Comparison of ENCODE assay signal across 26 mouse cellular contexts in genomic region chr17:49668296-49668695, GRCm38 (mm10). TPM values are rescaled to one million over a fixed set of nuclear protein-coding genes. Genes with fewer than 3 reads are reported as not detected.
DNase-seq lines count a peak whose midpoint lies in the region; ATAC-seq lines count a peak whose summit lies in the region.
"Had no signal": no experiment of that assay in that cellular context is flagged by ENCODE, and none has a peak within 500 bp of the region (broad histone marks: within the 10 kb centered on the region; RNA-seq: fewer than 3 reads in every experiment).

No protein-coding gene starts in this region.

- DNase-seq in 3134 (ENCODE audit: extremely low read depth, insufficient read length, low spot score): peak; percentile 47
- DNase-seq in 3T3-L1 (ENCODE audit: low read depth, low spot score): peak; percentile 75
- DNase-seq in Muller cell, postnatal 12 days (ENCODE audit: inconsistent ontology term): peak; percentile 39
- peak; percentile 76 for DNase-seq in NIH3T3 (ENCODE audit: low read depth)
- no peak for DNase-seq in gastrocnemius, adult 18-20 months (ENCODE audit: low spot score)
- no peak for DNase-seq in right cerebral cortex, postnatal 36 days (ENCODE audit: low spot score in 2 of 2)
- DNase-seq in urinary bladder, postnatal 10 days (ENCODE audit: low spot score): no peak
- DNase-seq: adrenal gland, adult 2 months; adrenal gland, adult 8-10 months; adrenal gland, postnatal 10 days; adrenal gland, postnatal 14 days; adrenal gland, postnatal 25 days; adrenal gland, postnatal 36 days; B cell, adult 2 months; cerebellum, adult 11 months; cerebellum, adult 11-12 months; cerebellum, adult 18-20 months; cerebellum, adult 2 months; cerebellum, adult 8-10 months; cerebellum, adult 9-10 months had no signal

- ATAC-seq in erythroblast, adult 5-6 weeks (replicated peaks; ENCODE audit: low FRiP score, poor library complexity, severe bottlenecking): no peak
- ATAC-seq: activated CD4-positive, CD25-positive, alpha-beta regulatory T cell, adult 4 months; CD4-positive, CD25-positive, alpha-beta regulatory T cell, adult 4 months; Patski had no signal

RNA-seq across cellular contexts. Expression of gene Kif6, which starts 53.4 kb away (rescaled TPM):
- not detected for total RNA-seq in gastrocnemius, adult 18-20 months (2021)
- total RNA-seq in erythroblast, adult 5-6 weeks (2015; ENCODE audit: low replicate concordance): not detected in 2 replicates
- not detected in 2 replicates for total RNA-seq in erythroblast, adult 5-6 weeks (2017; ENCODE audit: low replicate concordance)
- total RNA-seq: CH12.LX, MEL had no signal

Comparison
In these comparisons a context has a peak if more than half of its experiments do, and no peak if none do; other contexts are left out.
1. DNase-seq: peak in 3134 (single experiment), 3T3-L1 (single experiment), Muller cell, postnatal 12 days (single experiment) and NIH3T3 (single experiment); none in gastrocnemius, adult 18-20 months (single experiment), right cerebral cortex, postnatal 36 days (0 of 2) and urinary bladder, postnatal 10 days (single experiment).